Mouse (Mus musculus): ENCODE results near the gene Mrpl55.

DNA sequence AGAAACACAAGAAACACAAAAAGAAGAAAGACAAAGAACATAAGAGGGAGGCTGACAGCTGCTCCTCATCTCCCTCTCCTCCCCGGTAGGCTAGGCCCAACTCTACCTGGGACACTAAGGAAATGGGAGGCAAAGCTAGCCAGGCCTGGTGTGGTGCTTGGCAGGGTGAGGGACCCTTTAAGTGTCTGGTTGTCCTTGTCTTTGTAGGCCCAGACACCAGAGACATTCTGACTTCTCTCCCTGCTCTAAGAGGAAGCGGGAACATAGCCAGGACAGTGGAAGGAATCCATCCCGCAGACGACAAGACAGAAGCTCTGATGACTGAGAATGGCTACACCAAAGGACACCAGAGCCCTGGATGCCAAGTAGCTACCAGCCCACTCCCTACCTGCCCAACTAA lies 7.7 kb downstream of the Mrpl55 start:
- TF ChIP-seq EP300 (IDR thresholded peaks at IDR 0.05; ENCODE audit: insufficient read depth, low read depth, low read length) (no peak), POLR2A (IDR thresholded peaks at IDR 0.05; ENCODE audit: insufficient read depth, low read depth, low read length) (no peak; the same call in 1 of the 2 replicates)

All from heart, adult 2 months (tissue).